Mouse (Mus musculus) kidney, embryonic 14.5 days (tissue): Measurements from ENCODE around the gene Stard7. TPM values are rescaled to one million over a fixed set of nuclear protein-coding genes. Genes with fewer than 3 reads are reported as not detected.

ENCODE experiments used
- ATAC-seq: fragments of 200-750 bp; cut with Nextera tagmentation; 2 replicates; pipeline ENCODE4 v1.8.0; 2017; ENCODE audit warnings: moderate number of reproducible peaks, mild to moderate bottlenecking, moderate TSS enrichment, moderate library complexity; ENCODE audit not compliant: low FRiP score, low TSS enrichment
- H3K27ac ChIP-seq: fragments of 300-500 bp; sonication (generic); 2 replicates; pipeline ENCODE4 v1.5.1; 2014; ENCODE audit warnings: low read depth, mild to moderate bottlenecking, low read length, moderate library complexity, mixed read lengths
- H3K27me3 ChIP-seq: fragments of 300-500 bp; sonication (generic); 2 replicates; pipeline ENCODE4 v1.6.1; 2014; ENCODE audit warnings: mild to moderate bottlenecking, low read length; ENCODE audit not compliant: control insufficient read depth, insufficient read depth
- H3K36me3 ChIP-seq: fragments of 300-500 bp; sonication (generic); 2 replicates; pipeline ENCODE4 v1.6.1; 2014; ENCODE audit warnings: low read length, mixed read lengths; ENCODE audit not compliant: control insufficient read depth, insufficient read depth
- H3K4me1 ChIP-seq: fragments of 300-500 bp; sonication (generic); 2 replicates; pipeline ENCODE4 v1.6.1; 2014; ENCODE audit warnings: low read length, mixed read lengths; ENCODE audit not compliant: control insufficient read depth, insufficient read depth
- H3K4me2 ChIP-seq: fragments of 300-500 bp; sonication (generic); replicated peaks from 2 replicates; pipeline ENCODE4 v1.6.1; 2014; ENCODE audit warnings: low read depth, mild to moderate bottlenecking, low read length
- H3K4me3 ChIP-seq: fragments of 300-500 bp; sonication (generic); 2 replicates; pipeline ENCODE4 v1.5.1; 2014; ENCODE audit warnings: mild to moderate bottlenecking, low read length
- H3K9ac ChIP-seq: fragments of 300-500 bp; sonication (generic); 2 replicates; pipeline ENCODE4 v1.6.1; 2014; ENCODE audit warnings: low read depth, mild to moderate bottlenecking, low read length, moderate library complexity
- H3K9me3 ChIP-seq: fragments of 300-500 bp; sonication (generic); 2 replicates; pipeline ENCODE4 v1.6.1; 2016; ENCODE audit warnings: low read length; ENCODE audit not compliant: control insufficient read depth
- WGBS: fragments of 180-500 bp; shearing (Covaris S2); extraction: QIAGEN DNeasy Blood & Tissue Kit; methylation state at CpG from one replicate; pipeline ENCODE4 v1.1.7; 2014; 5-methylcytosine and 5-hydroxymethylcytosine counted together
- polyA plus RNA-seq: library from polyadenylated mRNA; unstranded; fragments of >200 nt; fragmentation: Nextera tagmentation; extraction: Ambion mirVana; gene quantifications from 2 replicates; pipeline ENCODE4 v1.2.1, GENCODE M21; 2014

Stard7 gene
- polyA plus RNA-seq, 1 experiment from 2014 or later: 102 TPM

GRCm38 (mm10) chr2:127324456-127324855, 54.4 kb downstream of the Stard7 start:
- Histone ChIP-seq H3K4me1 (no peaks in the 10 kb centered on the region; the same call in 1 of the 2 replicates), H3K27ac (no peak overlapping the region), H3K4me2 (no peak overlapping the region), H3K9ac (no peak overlapping the region), H3K4me3 (no peak overlapping the region), H3K27me3 (no peaks in the 10 kb centered on the region), H3K36me3 (no peaks in the 10 kb centered on the region), H3K9me3 (no peaks in the 10 kb centered on the region)
- no peak for ATAC-seq
- WGBS: 33% methylated on average over 7 of the region's 7 CpGs

GRCm38 (mm10) chr2:127328090-127328851, 58.3 kb downstream of the Stard7 start:
- no peaks in the 10 kb centered on the region for H3K27me3 ChIP-seq
- no peak overlapping the region for H3K9ac ChIP-seq
- H3K36me3 ChIP-seq: no peaks in the 10 kb centered on the region
- ATAC-seq: peak; percentile 39; the same call in 1 of the 2 replicates
- no peaks in the 10 kb centered on the region; the same call in 1 of the 2 replicates for H3K4me1 ChIP-seq
- 71% methylated on average over 12 of the region's 12 CpGs for WGBS
- H3K9me3 ChIP-seq: no peaks in the 10 kb centered on the region
- H3K27ac ChIP-seq: no peak overlapping the region
- H3K4me2 ChIP-seq: no peak overlapping the region
- no peak overlapping the region for H3K4me3 ChIP-seq

DNA sequence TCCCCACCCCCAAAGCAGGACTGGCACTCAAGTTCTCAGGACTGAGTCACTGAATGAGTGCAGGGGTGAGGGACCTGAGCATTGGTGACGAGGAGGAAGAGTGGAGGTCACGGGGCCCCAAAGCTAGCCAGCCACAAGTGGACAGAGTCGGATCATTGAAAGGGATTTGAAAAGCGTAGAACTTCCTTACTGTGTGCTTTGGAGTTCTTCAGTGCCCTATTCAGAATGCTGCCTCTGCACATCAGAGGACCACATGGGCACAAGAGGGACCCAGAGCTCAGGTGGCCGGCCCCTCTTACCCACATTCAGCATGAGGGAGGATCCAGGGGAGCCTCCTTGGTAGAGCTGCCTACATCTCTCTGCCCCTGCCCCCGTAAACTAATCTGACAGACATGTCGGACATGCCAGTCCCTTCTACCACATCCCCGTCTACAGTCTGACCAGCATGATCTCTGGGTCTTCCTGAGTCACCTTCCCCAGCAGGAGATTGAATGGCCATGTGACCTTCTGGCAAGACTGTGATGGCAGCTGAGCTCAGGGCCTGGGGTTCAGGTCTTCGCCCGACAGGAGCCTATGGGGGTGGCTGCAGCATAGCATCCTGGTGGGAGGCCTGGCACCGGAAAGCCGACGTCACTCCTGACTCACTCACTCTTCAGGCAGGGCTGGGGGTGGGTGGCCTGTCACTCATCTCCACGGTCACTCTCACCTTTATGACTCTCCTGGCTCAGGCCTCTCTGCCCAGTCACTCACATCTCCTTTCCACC, 63.0 kb downstream of the Stard7 start:
- Histone ChIP-seq H3K4me1 (peaks cover 24% of the 10 kb centered on the region), H3K9ac (no peak overlapping the region), H3K4me2 (no peak overlapping the region), H3K9me3 (no peaks in the 10 kb centered on the region), H3K27me3 (no peaks in the 10 kb centered on the region; the same call in 1 of the 2 replicates), H3K36me3 (no peaks in the 10 kb centered on the region), H3K4me3 (no peak overlapping the region), H3K27ac (no peak overlapping the region)
- 77% methylated on average over 14 of the region's 14 CpGs for whole genome bisulfite sequencing
- ATAC-seq: no peak

DNA sequence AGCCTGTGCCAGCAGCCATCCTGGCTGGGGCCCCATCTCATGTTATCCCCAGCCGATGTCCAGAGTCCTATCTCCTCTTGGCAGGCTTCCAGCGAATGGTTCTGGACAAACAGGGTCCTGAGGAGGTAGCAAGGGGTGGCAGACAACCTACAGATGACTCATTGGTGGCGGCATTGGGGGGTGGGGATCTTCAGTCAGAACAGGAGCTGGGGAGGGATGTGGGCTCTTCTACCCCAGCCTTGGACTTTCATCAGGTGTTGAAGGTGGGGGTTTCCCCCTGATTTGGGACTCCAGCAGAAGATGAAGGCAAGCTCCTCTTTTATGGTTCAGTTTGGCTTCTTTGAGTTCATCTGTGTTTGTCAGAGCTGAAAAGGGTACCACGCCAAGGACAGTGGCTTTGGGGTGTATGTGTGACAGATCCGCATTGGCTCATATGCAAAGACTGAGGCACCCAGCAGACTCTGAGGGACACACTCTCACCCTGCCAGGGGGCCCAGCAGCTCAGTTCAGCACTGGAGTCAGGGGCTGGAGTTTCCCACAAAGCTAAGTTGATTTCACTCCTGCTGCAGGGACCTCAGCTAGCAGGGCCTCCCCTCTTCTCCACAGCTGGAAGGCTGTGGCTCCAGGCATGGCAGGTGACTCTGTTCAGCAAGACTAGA, 64.1 kb downstream of the Stard7 start:
- no peaks in the 10 kb centered on the region; the same call in 1 of the 2 replicates for H3K27me3 ChIP-seq
- H3K9ac ChIP-seq: no peak overlapping the region
- 69% methylated on average over 5 of the region's 5 CpGs for WGBS
- H3K4me2 ChIP-seq: no peak overlapping the region
- H3K9me3 ChIP-seq: no peaks in the 10 kb centered on the region
- H3K4me3 ChIP-seq: no peak overlapping the region
- ATAC-seq: no peak
- H3K36me3 ChIP-seq: no peaks in the 10 kb centered on the region
- H3K4me1 ChIP-seq: peaks cover 28% of the 10 kb centered on the region
- H3K27ac ChIP-seq: no peak overlapping the region

GRCm38 (mm10) chr2:127335078-127335541, 65.1 kb downstream of the Stard7 start:
- ATAC-seq: 0 out of 2 replicates have a peak, but pooled peaks have one; percentile 0
- Histone ChIP-seq H3K9ac (peak overlapping the region; percentile 31; the same call in 1 of the 2 replicates), H3K4me1 (peaks cover 28% of the 10 kb centered on the region; the same call in 1 of the 2 replicates), H3K9me3 (no peaks in the 10 kb centered on the region), H3K36me3 (no peaks in the 10 kb centered on the region), H3K4me2 (peak overlapping the region; percentile 91), H3K27me3 (no peaks in the 10 kb centered on the region; the same call in none of the 2 replicates), H3K4me3 (no peak overlapping the region), H3K27ac (peak overlapping the region; percentile 63)
- 34% methylated on average over 11 of the region's 11 CpGs for WGBS

- H3K27ac ChIP-seq: peak within 1 kb of the TSS; percentile 63
- H3K27me3 ChIP-seq: no peaks in the 10 kb centered on the region; the same call in none of the 2 replicates
- no peaks in the 10 kb centered on the region for H3K36me3 ChIP-seq
- peak; percentile 89 for ATAC-seq
- H3K9me3 ChIP-seq: no peaks in the 10 kb centered on the region
- WGBS: under 1% methylated on average over 75 of the region's 76 CpGs
- peak within 1 kb of the TSS; percentile 62 for H3K4me3 ChIP-seq
- H3K9ac ChIP-seq: peak within 1 kb of the TSS; percentile 72
- peak within 1 kb of the TSS; percentile 91 for H3K4me2 ChIP-seq
- H3K4me1 ChIP-seq: peaks cover 28% of the 10 kb centered on the region; the same call in 1 of the 2 replicates
These were observed 65.9 kb downstream of the Stard7 start, which contains the start of gene Dusp2 for GRCm38 (mm10) chr2:127335767-127336496. Dusp2 (plus strand) TSS chr2:127336159.

- H3K9ac ChIP-seq: peak overlapping the region; percentile 72
- 1% methylated on average over 29 of the region's 33 CpGs for WGBS
- peak overlapping the region; percentile 91 for H3K4me2 ChIP-seq
- no peaks in the 10 kb centered on the region; the same call in none of the 2 replicates for H3K27me3 ChIP-seq
- peaks cover 28% of the 10 kb centered on the region; the same call in 1 of the 2 replicates for H3K4me1 ChIP-seq
- H3K27ac ChIP-seq: peak overlapping the region; percentile 48; the same call in 1 of the 2 replicates
- no peaks in the 10 kb centered on the region for H3K9me3 ChIP-seq
- peak; percentile 63 for ATAC-seq
- H3K4me3 ChIP-seq: peak overlapping the region; percentile 62
- no peaks in the 10 kb centered on the region for H3K36me3 ChIP-seq
These were observed 66.4 kb downstream of the Stard7 start for GRCm38 (mm10) chr2:127336497-127336832.

- 31% methylated on average over 5 of the region's 5 CpGs for WGBS
- H3K4me2 ChIP-seq: peak overlapping the region; percentile 91
- no peaks in the 10 kb centered on the region for H3K9me3 ChIP-seq
- H3K27me3 ChIP-seq: no peaks in the 10 kb centered on the region; the same call in none of the 2 replicates
- H3K36me3 ChIP-seq: no peaks in the 10 kb centered on the region
- H3K4me1 ChIP-seq: peaks cover 28% of the 10 kb centered on the region; the same call in 1 of the 2 replicates
- peak overlapping the region; percentile 62 for H3K4me3 ChIP-seq
- peak overlapping the region; percentile 72 for H3K9ac ChIP-seq
- H3K27ac ChIP-seq: no peak overlapping the region
- no peak for ATAC-seq
These were observed 66.9 kb downstream of the Stard7 start for GRCm38 (mm10) chr2:127336885-127337284.
